Mouse (Mus musculus) cortical plate, adult 2 months (tissue): ENCODE data around the gene Ptpn14.

Experiments used
- CTCF ChIP-seq: fragments of 200-500 bp; IDR thresholded peaks from 2 replicates; pipeline ENCODE4 v1.5.1; 2011; ENCODE audit warnings: mild to moderate bottlenecking, control low read depth, low read length; ENCODE audit not compliant: insufficient read depth; ENCODE audit errors: extremely low read depth
- POLR2A ChIP-seq: fragments of 200-500 bp; IDR thresholded peaks from 2 replicates; pipeline ENCODE4 v1.6.1; 2011; ENCODE audit warnings: mild to moderate bottlenecking, low read length, control low read depth; ENCODE audit not compliant: insufficient read depth; ENCODE audit errors: extremely low read depth

DNA sequence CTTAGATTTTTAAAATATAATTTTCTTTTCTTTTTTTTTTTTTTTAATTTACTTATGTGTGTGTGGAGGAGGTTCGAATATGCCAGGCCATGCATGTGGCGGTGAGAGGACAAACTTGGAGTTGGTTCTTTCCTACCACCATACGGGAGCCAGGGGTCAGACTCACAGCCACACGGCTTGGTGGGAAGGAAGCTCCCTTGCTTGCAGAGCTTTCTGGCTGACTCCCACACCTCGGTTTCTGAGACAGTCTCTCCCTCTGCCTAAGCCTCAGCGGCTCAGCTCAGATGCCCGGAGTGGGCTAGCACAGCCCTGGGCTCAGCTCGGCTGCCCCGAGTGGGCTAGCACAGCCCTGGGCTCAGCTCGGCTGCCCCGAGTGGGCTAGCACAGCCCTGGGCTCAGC lies 10.5 kb upstream of the Ptpn14 start:
- TF ChIP-seq CTCF (no peak), POLR2A (no peak)
